Mouse (Mus musculus) MEL (cell line): Measurements from ENCODE around the gene Igf2r. TPM values are rescaled to one million over a fixed set of nuclear protein-coding genes. Genes with fewer than 3 reads are reported as not detected.

Source experiments
- DNase-seq: peaks from one replicate; pipeline ENCODE4 v3.0.0; 2011; ENCODE audit warnings: low read depth, low spot score
- H3K27ac ChIP-seq: 2 replicates; pipeline ENCODE4 v1.5.1; 2012; ENCODE audit warnings: low read depth, mild to moderate bottlenecking, control low read depth, low read length, moderate library complexity; ENCODE audit not compliant: control insufficient read depth
- H3K27me3 ChIP-seq, 2 experiments: fragments of 150-350 bp in 1 of 2; sonication (generic) in 1 of 2; 2 replicates each; pipeline ENCODE4 v1.6.1; 2012; ENCODE audit warnings: low read length in 2 of 2, mild to moderate bottlenecking in 2 of 2, improper control_type of control experiment in 1 of 2, moderate library complexity in 1 of 2; ENCODE audit not compliant: insufficient read depth in 2 of 2, control insufficient read depth in 1 of 2
- H3K36me3 ChIP-seq, 2 experiments: 2 replicates each; pipeline ENCODE4 v1.6.1; 2012 to 2014; ENCODE audit warnings: low read length in 2 of 2, improper control_type of control experiment in 1 of 2, inconsistent platforms in 1 of 2, mild to moderate bottlenecking in 1 of 2; ENCODE audit not compliant: insufficient read depth in 2 of 2, control insufficient read depth in 1 of 2
- H3K4me1 ChIP-seq, 2 experiments: fragments of 150-350 bp in 1 of 2; sonication (generic) in 1 of 2; 2 replicates each; pipeline ENCODE4 v1.6.1; 2012; ENCODE audit warnings: low read length in 2 of 2, improper control_type of control experiment in 1 of 2, mild to moderate bottlenecking in 1 of 2; ENCODE audit not compliant: insufficient read depth in 2 of 2, control insufficient read depth in 1 of 2
- H3K4me3 ChIP-seq, 2 experiments: fragments of 150-350 bp in 1 of 2; sonication (generic) in 1 of 2; 2 replicates each; pipeline ENCODE4 v1.5.1; 2012; ENCODE audit warnings: low read depth in 2 of 2, low read length in 2 of 2, mild to moderate bottlenecking in 2 of 2, moderate library complexity in 2 of 2, control low read depth in 1 of 2, improper control_type of control experiment in 1 of 2; ENCODE audit not compliant: control insufficient read depth in 1 of 2, insufficient read depth in 1 of 2
- H3K79me2 ChIP-seq: 2 replicates; pipeline ENCODE4 v1.6.1; 2012; ENCODE audit warnings: mild to moderate bottlenecking, low read length, moderate library complexity; ENCODE audit not compliant: control insufficient read depth, poor library complexity, insufficient read depth
- H3K9ac ChIP-seq: 2 replicates; pipeline ENCODE4 v1.6.1; 2012; ENCODE audit warnings: low read depth, mild to moderate bottlenecking, control low read depth, low read length, moderate library complexity; ENCODE audit not compliant: control insufficient read depth, poor library complexity, severe bottlenecking
- H3K9me3 ChIP-seq: fragments of 150-350 bp; sonication (generic); replicated peaks from 2 replicates; pipeline ENCODE4 v1.6.1; 2012; ENCODE audit warnings: mild to moderate bottlenecking, low read length, improper control_type of control experiment, moderate library complexity; ENCODE audit not compliant: insufficient read depth
- CHD1 ChIP-seq: IDR thresholded peaks from 2 replicates; pipeline ENCODE4 v1.6.1; 2012; ENCODE audit warnings: low read depth, mild to moderate bottlenecking, inconsistent platforms, low read length, improper control_type of control experiment
- CTCF ChIP-seq, 3 experiments: IDR thresholded peaks in 2 of 3; conservative IDR thresholded peaks in 1 of 3; 2 replicates each; pipeline ENCODE4 v1.5.1; 2011 to 2012; ENCODE audit warnings: low read length in 3 of 3, low read depth in 2 of 3, mild to moderate bottlenecking in 2 of 3, improper control_type of control experiment in 1 of 3, inconsistent platforms in 1 of 3, mixed read lengths in 1 of 3, moderate library complexity in 1 of 3; ENCODE audit not compliant: control insufficient read depth in 1 of 3, insufficient read depth in 1 of 3, poor library complexity in 1 of 3, severe bottlenecking in 1 of 3
- E2F4 ChIP-seq: IDR thresholded peaks from 2 replicates; pipeline ENCODE4 v1.6.1; 2011; ENCODE audit warnings: low read depth, low read length, improper control_type of control experiment, borderline replicate concordance
- EP300 ChIP-seq, 2 experiments: IDR thresholded peaks; 2 replicates each; pipeline ENCODE4 v1.6.1; 2011; ENCODE audit warnings: improper control_type of control experiment in 2 of 2, low read length in 2 of 2, low read depth in 1 of 2, mild to moderate bottlenecking in 1 of 2
- ETS1 ChIP-seq: IDR thresholded peaks from 2 replicates; pipeline ENCODE4 v1.6.1; 2012; ENCODE audit warnings: low read depth, mild to moderate bottlenecking, inconsistent platforms, low read length, improper control_type of control experiment, moderate library complexity
- MAZ ChIP-seq: IDR thresholded peaks from 2 replicates; pipeline ENCODE4 v1.6.1; 2012; ENCODE audit warnings: low read depth, mild to moderate bottlenecking, inconsistent platforms, low read length, improper control_type of control experiment
- MEF2A ChIP-seq: IDR thresholded peaks from 2 replicates; pipeline ENCODE4 v1.6.1; 2014; ENCODE audit warnings: low read depth, mild to moderate bottlenecking, inconsistent platforms, low read length, improper control_type of control experiment; ENCODE audit not compliant: poor library complexity, insufficient replicate concordance, severe bottlenecking; ENCODE audit errors: extremely low read depth
- MXI1 ChIP-seq: IDR thresholded peaks from 2 replicates; pipeline ENCODE4 v1.6.1; 2011; ENCODE audit warnings: mild to moderate bottlenecking, low read depth, low read length, improper control_type of control experiment
- NRF1 ChIP-seq: IDR thresholded peaks from 2 replicates; pipeline ENCODE4 v1.6.1; 2014; ENCODE audit warnings: low read depth, mild to moderate bottlenecking, inconsistent platforms, low read length, improper control_type of control experiment, moderate library complexity; ENCODE audit not compliant: poor library complexity, insufficient read depth, severe bottlenecking
- POLR2A ChIP-seq, 2 experiments: IDR thresholded peaks; 2 replicates each; pipeline ENCODE4 v1.6.1; 2011 to 2012; ENCODE audit warnings: low read length in 2 of 2, mild to moderate bottlenecking in 2 of 2, control low read depth in 1 of 2, improper control_type of control experiment in 1 of 2, low read depth in 1 of 2, moderate library complexity in 1 of 2; ENCODE audit not compliant: control insufficient read depth in 1 of 2, insufficient read depth in 1 of 2, poor library complexity in 1 of 2
- POLR2AphosphoS2 ChIP-seq: IDR thresholded peaks from 2 replicates; pipeline ENCODE4 v1.6.1; 2011; ENCODE audit warnings: low read length, improper control_type of control experiment
- POLR2AphosphoS5 ChIP-seq: IDR thresholded peaks from 2 replicates; pipeline ENCODE4 v1.6.1; 2012; ENCODE audit warnings: low read depth, borderline replicate concordance, mild to moderate bottlenecking, inconsistent platforms, low read length, moderate library complexity, mixed read lengths
- RCOR1 ChIP-seq: IDR thresholded peaks from 2 replicates; pipeline ENCODE4 v1.6.1; 2012; ENCODE audit warnings: low read depth, mild to moderate bottlenecking, inconsistent platforms, low read length, improper control_type of control experiment
- SIN3A ChIP-seq: IDR thresholded peaks from 2 replicates; pipeline ENCODE4 v1.6.1; 2012; ENCODE audit warnings: low read length, improper control_type of control experiment, inconsistent platforms
- SMC3 ChIP-seq: IDR thresholded peaks from 2 replicates; pipeline ENCODE4 v1.6.1; 2011; ENCODE audit warnings: low read depth, low read length, improper control_type of control experiment
- TAL1 ChIP-seq: IDR thresholded peaks from 2 replicates; pipeline ENCODE4 v1.6.1; 2012; ENCODE audit warnings: mild to moderate bottlenecking, inconsistent platforms, low read length, moderate library complexity, mixed read lengths
- TBP ChIP-seq: IDR thresholded peaks from 2 replicates; pipeline ENCODE4 v1.8.0; 2011; ENCODE audit warnings: low read depth, low read length, improper control_type of control experiment
- TCF12 ChIP-seq: IDR thresholded peaks from 2 replicates; pipeline ENCODE4 v1.6.1; 2014; ENCODE audit warnings: low read depth, mild to moderate bottlenecking, inconsistent platforms, low read length, improper control_type of control experiment, moderate library complexity
- UBTF ChIP-seq: IDR thresholded peaks from 2 replicates; pipeline ENCODE4 v1.6.1; 2012; ENCODE audit warnings: low read depth, mild to moderate bottlenecking, inconsistent platforms, low read length, improper control_type of control experiment, moderate library complexity, borderline replicate concordance; ENCODE audit not compliant: insufficient read depth
- USF1 ChIP-seq: IDR thresholded peaks from 2 replicates; pipeline ENCODE4 v1.6.1; 2014; ENCODE audit warnings: low read depth, mild to moderate bottlenecking, inconsistent platforms, low read length, improper control_type of control experiment, moderate library complexity
- USF2 ChIP-seq, 2 experiments: IDR thresholded peaks; 2 replicates each; pipeline ENCODE4 v1.6.1; 2011 to 2012; ENCODE audit warnings: improper control_type of control experiment in 2 of 2, low read length in 2 of 2, borderline replicate concordance in 1 of 2, inconsistent platforms in 1 of 2, low read depth in 1 of 2, mild to moderate bottlenecking in 1 of 2; ENCODE audit not compliant: insufficient read depth in 1 of 2
- ZC3H11A ChIP-seq: IDR thresholded peaks from 2 replicates; pipeline ENCODE4 v1.6.1; 2012; ENCODE audit warnings: low read depth, mild to moderate bottlenecking, inconsistent platforms, low read length, improper control_type of control experiment
- ZKSCAN1 ChIP-seq: IDR thresholded peaks from 2 replicates; pipeline ENCODE4 v1.6.1; 2012; ENCODE audit warnings: low read depth, mild to moderate bottlenecking, inconsistent platforms, low read length, improper control_type of control experiment, moderate library complexity
- ZNF384 ChIP-seq: IDR thresholded peaks from 2 replicates; pipeline ENCODE4 v1.6.1; 2012; ENCODE audit warnings: low read depth, mild to moderate bottlenecking, inconsistent platforms, low read length, improper control_type of control experiment
- polyA plus RNA-seq, 2 experiments: library from polyadenylated mRNA; stranded (reverse) in 1 of 2; unstranded in 1 of 2; fragments of >175 nt in 1 of 2; fragments of >200 nt in 1 of 2; gene quantifications; 2 replicates each; pipeline versions ENCODE4 v1.2.1 to v1.2.4; 2012; ENCODE audit warnings: low replicate concordance in 2 of 2, low read depth in 1 of 2; ENCODE audit not compliant: insufficient read length in 2 of 2, insufficient read depth in 1 of 2, missing spikeins in 1 of 2
- total RNA-seq: library from RNA; depleted of rRNA; stranded (reverse); fragments of 300-350 nt; gene quantifications from 2 replicates; pipeline ENCODE4 v1.2.3, GENCODE M21; 2012

The Igf2r gene
- total and polyA plus RNA-seq, 3 experiments = 18.0 to 21.7 (median 18.3) TPM

GRCm38 (mm10) chr17:12722622-12723021, 46.8 kb downstream of the Igf2r start:
- no peak for DNase-seq
- no peaks in the 10 kb centered on the region for H3K79me2 ChIP-seq
- no peaks in the 10 kb centered on the region for H3K27me3 ChIP-seq
- no peak overlapping the region for H3K9ac ChIP-seq
- H3K4me1 ChIP-seq = peaks cover 15 to 29% of the 10 kb centered on the region in 2 experiments
- H3K36me3 ChIP-seq = peaks cover 0 to 27% of the 10 kb centered on the region in 2 experiments; a peak in 3 of 4 replicates
- TF ChIP-seq SIN3A (no peak), MAZ (no peak), USF1 (no peak), MEF2A (no peak), NRF1 (no peak), TBP (no peak), CHD1 (no peak), UBTF (no peak), POLR2A (IDR thresholded peaks at IDR 0.05; ENCODE audit: control insufficient read depth in 1 of 2, insufficient read depth in 1 of 2, low read depth in 1 of 2, low read length in 2 of 2, poor library complexity in 1 of 2) (no peak), ZC3H11A (no peak), TAL1 (no peak), EP300 (IDR thresholded peaks at IDR 0.05; ENCODE audit: low read depth in 1 of 2, low read length in 2 of 2) (no peak), POLR2AphosphoS5 (no peak)
- no peaks in the 10 kb centered on the region for H3K9me3 ChIP-seq
- no peak overlapping the region for H3K27ac ChIP-seq
- H3K4me3 ChIP-seq = no peak overlapping the region

GRCm38 (mm10) chr17:12721118-12721886, 48.2 kb downstream of the Igf2r start:
- no peak for DNase-seq
- H3K27ac ChIP-seq = no peak overlapping the region
- no peak overlapping the region for H3K9ac ChIP-seq
- H3K36me3 ChIP-seq = peaks cover 0 to 25% of the 10 kb centered on the region in 2 experiments; a peak in 3 of 4 replicates
- peaks cover 14 to 26% of the 10 kb centered on the region in 2 experiments for H3K4me1 ChIP-seq
- no peaks in the 10 kb centered on the region for H3K9me3 ChIP-seq
- no peaks in the 10 kb centered on the region for H3K79me2 ChIP-seq
- TF ChIP-seq RCOR1 (no peak), TCF12 (no peak), ETS1 (no peak), E2F4 (no peak), ZNF384 (no peak), SIN3A (no peak), SMC3 (no peak), NRF1 (no peak), CTCF (IDR thresholded peaks at IDR 0.05 in 2 of 3, conservative IDR thresholded peaks at IDR 0.05 in 1 of 3; ENCODE audit: control insufficient read depth in 1 of 3, insufficient read depth in 1 of 3, low read depth in 2 of 3, low read length in 3 of 3, poor library complexity in 1 of 3, severe bottlenecking in 1 of 3) (no peak), MXI1 (no peak), POLR2AphosphoS2 (no peak), USF2 (IDR thresholded peaks at IDR 0.05; ENCODE audit: borderline replicate concordance in 1 of 2, insufficient read depth in 1 of 2, low read depth in 1 of 2, low read length in 2 of 2) (no peak), TAL1 (no peak), ZKSCAN1 (no peak)
- H3K27me3 ChIP-seq = no peaks in the 10 kb centered on the region
- no peak overlapping the region for H3K4me3 ChIP-seq
